Mouse (Mus musculus) CD4-positive helper T cell, adult 2 months (primary cell): ENCODE data around the gene Sema6d.

Source experiments
- DNase-seq: peaks from one replicate; pipeline ENCODE4 v3.0.0-alpha.2; 2012; ENCODE audit warnings: low read depth, missing footprints, low spot score

Gene Sema6d

GRCm38 (mm10) chr2:124171718-124172117 is 81.9 kb downstream of the Sema6d start:
- DNase-seq: no peak

- no peak for DNase-seq
These were observed 86.5 kb downstream of the Sema6d start for GRCm38 (mm10) chr2:124176265-124176664.

GRCm38 (mm10) chr2:124176711-124177169 is 87.0 kb downstream of the Sema6d start:
- DNase-seq: no peak

GRCm38 (mm10) chr2:124189271-124189670 is 99.5 kb downstream of the Sema6d start:
- no peak for DNase-seq

GRCm38 (mm10) chr2:124194041-124194440 is 104.3 kb downstream of the Sema6d start:
- no peak for DNase-seq

- no peak for DNase-seq
These were observed 111.7 kb downstream of the Sema6d start for GRCm38 (mm10) chr2:124201493-124201892.

GRCm38 (mm10) chr2:124202475-124202990 is 112.8 kb downstream of the Sema6d start:
- DNase-seq: no peak

- no peak for DNase-seq
These were observed 116.0 kb downstream of the Sema6d start for GRCm38 (mm10) chr2:124205811-124206210.

- DNase-seq: no peak
These were observed 118.5 kb downstream of the Sema6d start for GRCm38 (mm10) chr2:124208251-124208650.

- DNase-seq: no peak
These were observed 133.8 kb downstream of the Sema6d start for GRCm38 (mm10) chr2:124223559-124223958.

GRCm38 (mm10) chr2:124224328-124224727 is 134.6 kb downstream of the Sema6d start:
- DNase-seq: no peak

- DNase-seq: no peak
These were observed 145.0 kb downstream of the Sema6d start for GRCm38 (mm10) chr2:124234636-124235221.

- DNase-seq: no peak
These were observed 145.7 kb downstream of the Sema6d start for GRCm38 (mm10) chr2:124235237-124236055.

- DNase-seq: no peak
These were observed 147.1 kb downstream of the Sema6d start for GRCm38 (mm10) chr2:124236831-124237230.

GRCm38 (mm10) chr2:124243608-124244007 is 153.8 kb downstream of the Sema6d start:
- no peak for DNase-seq

- no peak for DNase-seq
These were observed 154.9 kb downstream of the Sema6d start for GRCm38 (mm10) chr2:124244543-124245245.

- no peak for DNase-seq
These were observed 168.3 kb downstream of the Sema6d start for GRCm38 (mm10) chr2:124258108-124258507.

- no peak for DNase-seq
These were observed 174.5 kb downstream of the Sema6d start for GRCm38 (mm10) chr2:124264309-124264708.

GRCm38 (mm10) chr2:124271156-124271555 is 181.4 kb downstream of the Sema6d start:
- DNase-seq: no peak

- DNase-seq: no peak
These were observed 187.7 kb downstream of the Sema6d start for GRCm38 (mm10) chr2:124277492-124277891.

- DNase-seq: no peak
These were observed 195.3 kb downstream of the Sema6d start for GRCm38 (mm10) chr2:124285109-124285508.

GRCm38 (mm10) chr2:124289356-124289755 is 199.6 kb downstream of the Sema6d start:
- no peak for DNase-seq
